Mouse (Mus musculus): ENCODE data around the gene Ier3. TPM values are rescaled to one million over a fixed set of nuclear protein-coding genes. Genes with fewer than 3 reads are reported as not detected.

Ier3 gene
- polyA plus RNA-seq, 1 experiment from 2014 or later: 16.8 TPM

GRCm38 (mm10) chr17:35812736-35813135, 8.7 kb upstream of the Ier3 start:
- no peak overlapping the region for H3K9ac ChIP-seq

GRCm38 (mm10) chr17:35813245-35813647, 8.2 kb upstream of the Ier3 start:
- Histone ChIP-seq H3K9ac (no peak overlapping the region), H3K4me1 (peaks cover 39% of the 10 kb centered on the region), H3K36me3 (no peaks in the 10 kb centered on the region), H3K27me3 (replicated peaks) (no peaks in the 10 kb centered on the region), H3K9me3 (replicated peaks) (no peaks in the 10 kb centered on the region), H3K4me3 (no peak overlapping the region), H3K4me2 (no peak overlapping the region), H3K27ac (peak overlapping the region; percentile 18; the same call in 1 of the 2 replicates)
- 69% methylated on average over 7 of the region's 7 CpGs for WGBS (ENCODE audit: insufficient replicate concordance)
- ATAC-seq: 0 out of 2 replicates have a peak, but pooled peaks have one; percentile 16

More at GRCm38 (mm10) chr17:35812736-35813135, 8.7 kb upstream of the Ier3 start:
- Histone ChIP-seq H3K36me3 (no peaks in the 10 kb centered on the region), H3K27ac (peak overlapping the region; percentile 18; the same call in 1 of the 2 replicates), H3K9me3 (replicated peaks) (no peaks in the 10 kb centered on the region), H3K4me2 (no peak overlapping the region), H3K4me1 (peaks cover 39% of the 10 kb centered on the region), H3K4me3 (no peak overlapping the region), H3K27me3 (replicated peaks) (no peaks in the 10 kb centered on the region)
- ATAC-seq: no peak
- WGBS (ENCODE audit: insufficient replicate concordance): 72% methylated on average over 6 of the region's 6 CpGs

- Histone ChIP-seq H3K36me3 (no peaks in the 10 kb centered on the region), H3K9ac (no peak overlapping the region), H3K27ac (no peak overlapping the region), H3K27me3 (replicated peaks) (no peaks in the 10 kb centered on the region), H3K9me3 (replicated peaks) (no peaks in the 10 kb centered on the region), H3K4me1 (peaks cover 39% of the 10 kb centered on the region), H3K4me3 (no peak overlapping the region), H3K4me2 (no peak overlapping the region)
- no peak for ATAC-seq
- WGBS (ENCODE audit: insufficient replicate concordance): 55% methylated on average over 7 of the region's 7 CpGs
These were observed 7.8 kb upstream of the Ier3 start for GRCm38 (mm10) chr17:35813653-35814052.

DNA sequence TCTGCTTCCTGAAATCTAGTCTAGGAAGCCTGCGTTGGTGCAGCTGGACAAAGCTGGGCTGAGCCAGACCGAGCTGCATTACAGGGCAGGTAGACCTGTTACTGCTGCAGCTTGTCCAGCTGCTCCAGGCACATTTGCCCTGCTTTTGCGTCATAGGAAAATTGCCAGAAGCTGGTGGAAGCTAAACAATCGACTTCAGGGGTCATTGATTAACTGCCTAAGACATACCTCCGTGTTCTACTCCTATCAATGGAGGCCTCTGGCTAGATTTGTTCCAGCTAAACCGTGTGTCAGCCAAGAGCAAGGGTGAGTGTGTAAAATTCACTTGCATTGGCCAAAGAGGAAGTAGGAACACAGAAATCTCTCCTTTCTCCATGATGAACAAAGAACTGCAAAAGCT, 6.8 kb upstream of the Ier3 start:
- no peaks in the 10 kb centered on the region for H3K27me3 ChIP-seq (replicated peaks)
- no peak overlapping the region for H3K4me3 ChIP-seq
- H3K4me1 ChIP-seq: peaks cover 44% of the 10 kb centered on the region
- no peak overlapping the region for H3K4me2 ChIP-seq
- no peak overlapping the region for H3K27ac ChIP-seq
- ATAC-seq: no peak
- no peaks in the 10 kb centered on the region for H3K36me3 ChIP-seq
- H3K9me3 ChIP-seq (replicated peaks): no peaks in the 10 kb centered on the region
- H3K9ac ChIP-seq: no peak overlapping the region
- WGBS (ENCODE audit: insufficient replicate concordance): 58% methylated on average over 6 of the region's 6 CpGs

DNA sequence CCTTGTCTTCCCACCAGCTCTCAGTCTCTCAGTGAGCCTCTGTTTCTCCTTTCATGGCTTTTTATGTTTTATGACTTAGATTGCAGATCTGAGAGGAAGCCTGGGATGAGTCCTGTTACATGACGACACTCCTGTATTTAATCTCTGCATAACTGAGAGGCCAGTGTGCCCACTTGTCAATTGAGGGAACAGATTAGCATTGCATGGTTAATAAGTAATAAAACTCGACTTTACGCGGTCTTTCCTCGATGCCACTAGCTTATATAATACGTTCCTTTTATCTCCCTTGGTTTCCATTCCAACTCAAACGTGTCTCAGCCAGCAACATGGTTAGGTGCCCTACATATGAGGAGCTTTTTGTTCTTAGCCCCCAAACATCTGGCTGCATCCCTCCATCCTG, 5.6 kb upstream of the Ier3 start:
- Histone ChIP-seq H3K27me3 (replicated peaks) (no peaks in the 10 kb centered on the region), H3K9ac (no peak overlapping the region), H3K9me3 (replicated peaks) (no peaks in the 10 kb centered on the region), H3K4me2 (no peak overlapping the region), H3K36me3 (no peaks in the 10 kb centered on the region), H3K27ac (no peak overlapping the region), H3K4me3 (no peak overlapping the region), H3K4me1 (peaks cover 54% of the 10 kb centered on the region)
- ATAC-seq: no peak
- WGBS (ENCODE audit: insufficient replicate concordance): 61% methylated on average over 7 of the region's 7 CpGs

DNA sequence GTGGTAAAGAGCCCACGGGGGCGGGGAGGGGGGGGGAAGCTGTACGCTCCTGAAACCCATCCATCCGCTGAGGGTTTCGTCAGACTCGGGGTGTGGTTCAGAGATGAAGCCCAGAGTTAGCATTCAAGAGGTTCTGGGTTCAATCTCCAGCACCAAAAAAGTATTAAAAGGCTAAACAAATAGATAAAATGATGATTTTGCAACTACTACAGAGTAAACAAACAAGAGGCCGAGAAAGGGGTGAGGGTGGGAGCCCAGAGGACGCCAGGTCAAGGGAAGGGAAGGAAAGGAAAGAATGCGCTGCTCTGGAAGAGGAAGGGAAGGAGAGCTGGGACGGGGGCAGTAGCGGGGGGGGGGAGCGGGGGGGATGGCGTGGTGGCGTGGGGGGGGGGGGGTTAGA, 4.8 kb upstream of the Ier3 start:
- Histone ChIP-seq H3K4me3 (no peak overlapping the region), H3K9ac (no peak overlapping the region), H3K4me1 (peaks cover 55% of the 10 kb centered on the region), H3K27ac (no peak overlapping the region), H3K27me3 (replicated peaks) (no peaks in the 10 kb centered on the region), H3K9me3 (replicated peaks) (no peaks in the 10 kb centered on the region), H3K4me2 (no peak overlapping the region), H3K36me3 (no peaks in the 10 kb centered on the region)
- 45% methylated on average over 11 of the region's 14 CpGs for WGBS (ENCODE audit: insufficient replicate concordance)
- ATAC-seq: no peak

DNA sequence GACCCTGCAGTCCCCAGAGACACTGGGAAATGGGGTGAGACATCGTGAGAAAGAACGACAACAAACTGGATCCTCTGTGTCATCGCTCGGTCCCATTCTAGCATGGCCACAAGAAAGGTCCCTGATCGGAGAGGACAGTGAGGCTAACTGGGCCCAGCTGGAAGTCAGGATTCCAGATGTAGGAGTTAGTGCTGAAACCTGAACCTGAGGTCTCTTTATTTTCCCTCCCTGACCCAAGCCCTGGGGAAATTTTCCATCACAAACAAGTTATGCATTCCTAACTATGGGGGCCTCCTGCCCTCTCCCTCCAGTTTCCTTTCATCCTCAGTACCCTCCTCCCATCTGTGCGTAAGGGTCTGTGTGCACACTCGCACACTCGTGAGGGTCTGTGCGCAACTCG, 4.3 kb upstream of the Ier3 start:
- H3K4me1 ChIP-seq: peaks cover 59% of the 10 kb centered on the region
- H3K36me3 ChIP-seq: no peaks in the 10 kb centered on the region
- no peak overlapping the region for H3K4me3 ChIP-seq
- ATAC-seq: no peak
- 68% methylated on average over 10 of the region's 10 CpGs for WGBS (ENCODE audit: insufficient replicate concordance)
- no peak overlapping the region for H3K9ac ChIP-seq
- H3K27me3 ChIP-seq (replicated peaks): no peaks in the 10 kb centered on the region
- no peak overlapping the region for H3K27ac ChIP-seq
- no peak overlapping the region for H3K4me2 ChIP-seq
- no peaks in the 10 kb centered on the region for H3K9me3 ChIP-seq (replicated peaks)

- H3K4me3 ChIP-seq: no peak overlapping the region
- H3K36me3 ChIP-seq: peaks cover 5% of the 10 kb centered on the region
- no peak overlapping the region for H3K9ac ChIP-seq
- H3K4me1 ChIP-seq: peaks cover 70% of the 10 kb centered on the region
- H3K27ac ChIP-seq: peak overlapping the region; percentile 97
- H3K4me2 ChIP-seq: peak overlapping the region; percentile 95
- H3K9me3 ChIP-seq (replicated peaks): no peaks in the 10 kb centered on the region
- ATAC-seq: no peak
- H3K27me3 ChIP-seq (replicated peaks): no peaks in the 10 kb centered on the region
- WGBS (ENCODE audit: insufficient replicate concordance): 28% methylated on average over 5 of the region's 5 CpGs
These were observed 1.4 kb upstream of the Ier3 start for GRCm38 (mm10) chr17:35820111-35820510.

DNA sequence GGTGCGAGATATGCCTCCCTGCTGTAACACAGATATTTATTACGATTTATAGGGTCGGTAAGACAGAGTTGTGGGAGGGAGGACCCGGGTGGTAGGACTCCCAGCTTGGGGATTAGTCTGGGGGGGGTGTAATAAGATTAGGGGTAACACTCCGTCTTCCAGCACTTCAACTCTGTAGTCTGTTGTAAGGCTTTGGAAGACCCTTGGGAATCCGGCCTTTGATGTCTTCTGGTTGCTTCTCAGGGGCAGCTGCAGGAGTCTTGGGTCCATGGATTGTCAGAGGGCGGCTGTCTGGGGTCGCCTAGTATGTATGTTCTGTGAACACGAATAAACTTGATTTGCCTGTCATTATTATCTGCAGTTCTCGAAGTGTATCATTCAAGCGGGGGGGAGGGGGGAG, 1.1 kb downstream of the Ier3 start:
- Histone ChIP-seq H3K4me3 (peak overlapping the region; percentile 81), H3K4me2 (peak overlapping the region; percentile 95), H3K9me3 (replicated peaks) (no peaks in the 10 kb centered on the region), H3K9ac (peak overlapping the region; percentile 85), H3K36me3 (peaks cover 29% of the 10 kb centered on the region), H3K27ac (peak overlapping the region; percentile 97), H3K4me1 (peaks cover 70% of the 10 kb centered on the region), H3K27me3 (replicated peaks) (no peaks in the 10 kb centered on the region)
- 0% methylated on average over 11 of the region's 11 CpGs for WGBS (ENCODE audit: insufficient replicate concordance)
- ATAC-seq: peak; percentile 0; the same call in 1 of the 2 replicates

DNA sequence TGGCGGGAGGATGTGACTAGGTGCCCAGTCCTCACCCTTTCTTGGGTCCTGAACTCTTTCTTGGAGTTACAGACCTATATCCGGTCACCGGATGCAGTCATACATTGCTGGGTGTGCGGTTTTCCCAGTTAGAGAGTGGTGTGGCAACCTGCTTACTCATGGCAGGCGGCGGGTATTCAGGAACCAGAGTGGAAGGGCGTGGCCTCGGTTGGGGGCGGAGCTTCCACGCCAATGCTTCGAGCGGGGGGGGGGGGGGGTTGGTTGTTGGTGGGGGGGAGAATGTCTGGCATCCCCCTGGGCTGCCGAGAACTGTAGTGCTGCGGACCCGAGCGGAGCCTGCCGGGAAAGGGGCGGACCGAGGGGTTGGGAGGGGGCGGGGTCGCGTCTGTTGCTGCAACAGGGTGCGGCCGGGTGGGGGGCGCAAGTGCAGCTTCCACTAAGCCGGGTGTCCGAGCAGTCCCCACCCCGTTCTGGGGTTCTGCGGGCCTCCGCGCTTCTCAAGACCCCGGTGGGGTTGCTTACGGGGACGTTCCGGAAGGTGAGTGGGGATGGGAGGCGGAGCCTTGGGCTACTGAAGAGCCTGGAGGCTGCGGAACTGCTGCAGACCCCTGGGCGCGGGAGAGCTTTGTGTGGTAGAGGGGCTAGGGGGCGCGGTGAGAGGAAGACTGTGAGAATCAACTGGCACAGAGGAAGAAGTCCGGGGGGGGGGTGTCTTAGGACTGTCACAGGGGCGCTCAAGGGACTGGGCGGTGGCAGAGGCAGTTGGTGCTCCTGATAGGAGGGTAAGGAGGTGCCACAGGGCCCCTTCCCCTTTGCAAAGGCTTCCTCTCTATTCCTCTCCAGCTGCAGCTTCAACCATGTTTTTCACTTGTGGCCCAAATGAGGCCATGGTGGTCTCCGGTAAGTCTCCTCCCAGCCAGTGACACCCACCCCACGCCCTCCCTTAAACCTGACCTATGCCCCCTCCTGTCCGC, 1.8 kb downstream of the Ier3 start, which contains the start of gene Flot1:
Gene Flot1 (plus strand): TSS at position 267 of the 974 bp plus-strand sequence.
- Histone ChIP-seq H3K4me1 (peaks cover 70% of the 10 kb centered on the region), H3K4me2 (peak within 1 kb of the TSS; percentile 95), H3K36me3 (peaks cover 36% of the 10 kb centered on the region), H3K9ac (peak within 1 kb of the TSS; percentile 85), H3K9me3 (replicated peaks) (no peaks in the 10 kb centered on the region), H3K4me3 (peak within 1 kb of the TSS; percentile 81), H3K27me3 (replicated peaks) (no peaks in the 10 kb centered on the region), H3K27ac (peak within 1 kb of the TSS; percentile 97)
- under 1% methylated on average over 40 of the region's 47 CpGs for WGBS (ENCODE audit: insufficient replicate concordance)
- ATAC-seq: peak; percentile 79

- Histone ChIP-seq H3K36me3 (peaks cover 41% of the 10 kb centered on the region), H3K4me1 (peaks cover 73% of the 10 kb centered on the region), H3K9ac (peak overlapping the region; percentile 85), H3K4me2 (peak overlapping the region; percentile 95), H3K4me3 (peak overlapping the region; percentile 81), H3K27me3 (replicated peaks) (no peaks in the 10 kb centered on the region), H3K9me3 (replicated peaks) (no peaks in the 10 kb centered on the region), H3K27ac (peak overlapping the region; percentile 97)
- no peak for ATAC-seq
- WGBS (ENCODE audit: insufficient replicate concordance): 60% methylated on average over 7 of the region's 7 CpGs
These were observed 2.9 kb downstream of the Ier3 start for GRCm38 (mm10) chr17:35824402-35824801.

GRCm38 (mm10) chr17:35825109-35825850, 3.8 kb downstream of the Ier3 start:
- Histone ChIP-seq H3K9me3 (replicated peaks) (no peaks in the 10 kb centered on the region), H3K4me1 (peaks cover 73% of the 10 kb centered on the region), H3K4me3 (no peak overlapping the region), H3K36me3 (peaks cover 44% of the 10 kb centered on the region), H3K27ac (peak overlapping the region; percentile 97), H3K27me3 (replicated peaks) (no peaks in the 10 kb centered on the region), H3K4me2 (peak overlapping the region; percentile 95), H3K9ac (peak overlapping the region; percentile 85; the same call in 1 of the 2 replicates)
- peak; percentile 18; the same call in 1 of the 2 replicates for ATAC-seq
- WGBS (ENCODE audit: insufficient replicate concordance): 77% methylated on average over 13 of the region's 13 CpGs

Measured in liver, embryonic 12.5 days (tissue).